Mouse (Mus musculus): Measurements from ENCODE around the gene Fign. TPM values are rescaled to one million over a fixed set of nuclear protein-coding genes. Genes with fewer than 3 reads are reported as not detected.

Gene Fign
- total RNA-seq (2012; rRNA removed): not detected in 2 replicates
- total RNA-seq (2014; rRNA removed): not detected in 2 replicates
- not detected in 2 replicates for polyA plus RNA-seq (2012; ENCODE audit: insufficient read length, low read depth)

GRCm38 (mm10) chr2:64097937-64098617 is at the start of gene Fign:
Gene Fign (minus strand): TSS chr2:64098038.
- no peaks in the 10 kb centered on the region for H3K79me2 ChIP-seq (replicated peaks; ENCODE audit: control insufficient read depth, extremely low read depth, insufficient read depth, poor library complexity, severe bottlenecking)
- H3K36me3 ChIP-seq (replicated peaks in 1 of 2; ENCODE audit: control insufficient read depth in 1 of 2, insufficient read depth in 1 of 2, low read length in 1 of 2): no peaks in the 10 kb centered on the region
- H3K27me3 ChIP-seq (replicated peaks): no peaks in the 10 kb centered on the region
- no peak within 1 kb of the TSS for H3K27ac ChIP-seq (ENCODE audit: insufficient read depth, low read depth)
- H3K4me2 ChIP-seq (ENCODE audit: insufficient read depth, low read depth, poor library complexity, severe bottlenecking): no peak within 1 kb of the TSS
- dilution Hi-C loops (cut with MboI; ENCODE audit: extremely low pct_ligation_motif_present, extremely low pct_unique_long_range_greater_than_20kb, low sequenced_read_pairs): no loop called here
- no peak for DNase-seq (ENCODE audit: extremely low read depth)
- no peaks in the 10 kb centered on the region for H3K4me1 ChIP-seq (ENCODE audit: control insufficient read depth in 1 of 2, insufficient read depth in 2 of 2)
- H3K9me3 ChIP-seq (replicated peaks; ENCODE audit: low read length): peaks cover 28% of the 10 kb centered on the region
- no peak for TF ChIP-seq ZMIZ1 (IDR thresholded peaks at IDR 0.05; ENCODE audit: low read depth, low read length)
- no peak for TF ChIP-seq KAT2A (IDR thresholded peaks at IDR 0.05; ENCODE audit: insufficient replicate concordance, low read length)
- no peak for TF ChIP-seq CHD1 (IDR thresholded peaks at IDR 0.05; ENCODE audit: low read depth, low read length)
- no peak within 1 kb of the TSS for H3K4me3 ChIP-seq (replicated peaks in 1 of 3; ENCODE audit: low read depth in 2 of 3, low read length in 2 of 3, poor library complexity in 1 of 3)
- in situ Hi-C loops (cut with MboI; ENCODE audit: low pct_ligation_motif_present, low pct_unique_long_range_greater_than_20kb, low sequenced_read_pairs): no loop called here
- no peak within 1 kb of the TSS for H3K9ac ChIP-seq (ENCODE audit: insufficient read depth, low read depth)

DNA sequence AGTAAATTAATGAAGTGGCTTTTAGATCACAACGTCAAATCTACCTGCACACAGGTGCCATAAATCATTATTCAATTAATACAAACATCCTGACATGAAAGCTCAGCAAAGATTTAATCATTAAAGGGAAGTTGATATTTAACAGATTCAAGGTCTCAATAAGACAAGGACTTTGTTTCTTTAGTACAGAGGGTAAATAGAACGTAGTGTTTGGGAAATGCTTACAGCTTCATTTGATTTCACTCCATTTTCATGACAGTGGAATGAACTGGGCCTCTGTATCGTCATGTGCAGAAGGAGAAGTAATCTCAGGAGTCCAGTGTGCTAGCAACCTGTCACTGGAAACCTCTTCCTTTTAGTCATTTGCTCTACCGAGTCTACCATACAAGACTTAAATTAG is 35.8 kb upstream of the Fign start:
- Histone ChIP-seq H3K9ac (ENCODE audit: insufficient read depth, low read depth) (no peak overlapping the region), H3K27ac (ENCODE audit: insufficient read depth, low read depth) (no peak overlapping the region), H3K4me2 (ENCODE audit: insufficient read depth, low read depth, poor library complexity, severe bottlenecking) (no peak overlapping the region), H3K4me3 (replicated peaks in 1 of 3; ENCODE audit: low read depth in 2 of 3, low read length in 2 of 3, poor library complexity in 1 of 3) (no peak overlapping the region), H3K27me3 (replicated peaks) (no peaks in the 10 kb centered on the region), H3K79me2 (replicated peaks; ENCODE audit: control insufficient read depth, extremely low read depth, insufficient read depth, poor library complexity, severe bottlenecking) (no peaks in the 10 kb centered on the region), H3K4me1 (ENCODE audit: control insufficient read depth in 1 of 2, insufficient read depth in 2 of 2) (no peaks in the 10 kb centered on the region), H3K9me3 (replicated peaks; ENCODE audit: low read length) (peaks cover 31% of the 10 kb centered on the region), H3K36me3 (replicated peaks in 1 of 2; ENCODE audit: control insufficient read depth in 1 of 2, insufficient read depth in 1 of 2, low read length in 1 of 2) (no peaks in the 10 kb centered on the region)
- in situ Hi-C loops (cut with MboI; ENCODE audit: low pct_ligation_motif_present, low pct_unique_long_range_greater_than_20kb, low sequenced_read_pairs): no loop called here
- TF ChIP-seq CTCF (conservative IDR thresholded peaks at IDR 0.05 in 1 of 2, IDR thresholded peaks at IDR 0.05 in 1 of 2; ENCODE audit: low read depth in 2 of 2, low read length in 2 of 2) (no peak), SIN3A (IDR thresholded peaks at IDR 0.05; ENCODE audit: low read length) (no peak), USF1 (IDR thresholded peaks at IDR 0.05; ENCODE audit: low read depth, low read length) (no peak), ZMIZ1 (IDR thresholded peaks at IDR 0.05; ENCODE audit: low read depth, low read length) (no peak), RAD21 (IDR thresholded peaks at IDR 0.05; ENCODE audit: low read depth, low read length) (no peak), JUND (conservative IDR thresholded peaks at IDR 0.05; ENCODE audit: low read depth, low read length) (no peak), CHD1 (IDR thresholded peaks at IDR 0.05; ENCODE audit: low read depth, low read length) (no peak), MAZ (IDR thresholded peaks at IDR 0.05; ENCODE audit: low read depth, low read length) (no peak), ZC3H11A (IDR thresholded peaks at IDR 0.05; ENCODE audit: low read depth, low read length) (no peak), TCF12 (IDR thresholded peaks at IDR 0.05; ENCODE audit: low read depth, low read length) (no peak), MEF2A (IDR thresholded peaks at IDR 0.05; ENCODE audit: borderline replicate concordance, low read depth, low read length) (no peak)
- no peak for DNase-seq (ENCODE audit: extremely low read depth)
- dilution Hi-C loops (cut with MboI; ENCODE audit: extremely low pct_ligation_motif_present, extremely low pct_unique_long_range_greater_than_20kb, low sequenced_read_pairs): no loop called here

DNA sequence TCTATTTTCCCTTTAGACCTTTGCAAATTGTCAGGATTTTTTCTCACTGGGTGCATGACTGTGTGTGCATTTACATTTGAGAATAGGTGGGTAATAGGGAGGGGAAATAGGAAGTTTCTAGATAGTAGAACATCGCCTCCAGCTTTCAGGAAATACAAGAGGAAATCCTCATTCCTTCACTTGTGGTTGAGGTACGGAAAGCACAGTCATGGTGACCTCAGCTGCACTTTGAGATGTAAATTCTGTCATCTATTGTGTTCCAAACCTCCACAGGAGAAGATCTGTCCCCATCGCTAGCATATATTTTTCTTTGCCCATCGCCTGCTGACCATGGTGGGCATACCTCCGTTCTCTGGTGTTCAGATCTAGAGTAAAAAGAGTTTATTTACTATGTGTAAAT is 22.7 kb upstream of the Fign start:
- TF ChIP-seq JUN (IDR thresholded peaks at IDR 0.05; ENCODE audit: insufficient read depth, low read depth, low read length) (no peak), ZMIZ1 (IDR thresholded peaks at IDR 0.05; ENCODE audit: low read depth, low read length) (no peak), ETS1 (conservative IDR thresholded peaks at IDR 0.05; ENCODE audit: low read depth, low read length) (no peak), POLR2AphosphoS2 (IDR thresholded peaks at IDR 0.05; ENCODE audit: low read depth, low read length) (no peak), EP300 (IDR thresholded peaks at IDR 0.05; ENCODE audit: low read length) (no peak), ZKSCAN1 (IDR thresholded peaks at IDR 0.05; ENCODE audit: borderline replicate concordance, low read depth, low read length) (no peak), BHLHE40 (IDR thresholded peaks at IDR 0.05; ENCODE audit: low read depth, low read length) (no peak), GABPA (IDR thresholded peaks at IDR 0.05; ENCODE audit: insufficient replicate concordance, low read depth, low read length) (no peak), PAX5 (IDR thresholded peaks at IDR 0.05; ENCODE audit: low read length) (no peak), CTCF (conservative IDR thresholded peaks at IDR 0.05 in 1 of 2, IDR thresholded peaks at IDR 0.05 in 1 of 2; ENCODE audit: low read depth in 2 of 2, low read length in 2 of 2) (no peak), MXI1 (IDR thresholded peaks at IDR 0.05; ENCODE audit: low read depth, low read length) (no peak), ZNF384 (IDR thresholded peaks at IDR 0.05; ENCODE audit: low read depth, low read length) (no peak), MAFK (IDR thresholded peaks at IDR 0.05; ENCODE audit: insufficient replicate concordance, low read length) (no peak), CHD1 (IDR thresholded peaks at IDR 0.05; ENCODE audit: low read depth, low read length) (no peak)
- no peak overlapping the region for H3K4me3 ChIP-seq (replicated peaks in 1 of 3; ENCODE audit: low read depth in 2 of 3, low read length in 2 of 3, poor library complexity in 1 of 3)
- no peaks in the 10 kb centered on the region for H3K4me1 ChIP-seq (ENCODE audit: control insufficient read depth in 1 of 2, insufficient read depth in 2 of 2)
- no peaks in the 10 kb centered on the region for H3K27me3 ChIP-seq (replicated peaks)
- H3K36me3 ChIP-seq (replicated peaks in 1 of 2; ENCODE audit: control insufficient read depth in 1 of 2, insufficient read depth in 1 of 2, low read length in 1 of 2): no peaks in the 10 kb centered on the region
- DNase-seq (ENCODE audit: extremely low read depth): no peak
- no peak overlapping the region for H3K9ac ChIP-seq (ENCODE audit: insufficient read depth, low read depth)
- H3K4me2 ChIP-seq (ENCODE audit: insufficient read depth, low read depth, poor library complexity, severe bottlenecking): no peak overlapping the region
- in situ Hi-C loops (cut with MboI; ENCODE audit: low pct_ligation_motif_present, low pct_unique_long_range_greater_than_20kb, low sequenced_read_pairs) (no loop called here), dilution Hi-C loops (cut with MboI; ENCODE audit: extremely low pct_ligation_motif_present, extremely low pct_unique_long_range_greater_than_20kb, low sequenced_read_pairs) (no loop called here)
- H3K27ac ChIP-seq (ENCODE audit: insufficient read depth, low read depth): no peak overlapping the region
- peaks cover 35% of the 10 kb centered on the region for H3K9me3 ChIP-seq (replicated peaks; ENCODE audit: low read length)
- H3K79me2 ChIP-seq (replicated peaks; ENCODE audit: control insufficient read depth, extremely low read depth, insufficient read depth, poor library complexity, severe bottlenecking): no peaks in the 10 kb centered on the region

Data from CH12.LX (cell line).